Mouse (Mus musculus) right cerebral cortex, adult 2 months (tissue): ENCODE data around the gene Scly.
A peak's percentile ranks its signal among the peaks of the same experiment; 100 is the strongest.

ENCODE experiments used
- DNase-seq, 2 experiments: peaks; one replicate each; pipeline ENCODE4 v3.0.0; 2021 to 2022; ENCODE audit warnings: low spot score in 2 of 2

Scly gene

GRCm38 (mm10) chr1:91362113-91362512 lies 64.0 kb downstream of the Scly start:
- no peak for DNase-seq

GRCm38 (mm10) chr1:91364822-91365644 lies 66.9 kb downstream of the Scly start:
- no peak for DNase-seq

- DNase-seq = no peak
Observed at GRCm38 (mm10) chr1:91365816-91366214, 67.7 kb downstream of the Scly start.

- peak; percentile 32 to 39 for DNase-seq
Observed at GRCm38 (mm10) chr1:91366215-91367108, 68.3 kb downstream of the Scly start, which contains the start of gene Erfe. Erfe (plus strand) TSS chr1:91366430.

GRCm38 (mm10) chr1:91367295-91367694 lies 69.2 kb downstream of the Scly start:
- no peak for DNase-seq

- no peak for DNase-seq
Observed at GRCm38 (mm10) chr1:91369408-91369807, 71.3 kb downstream of the Scly start.

- DNase-seq = no peak
Observed at GRCm38 (mm10) chr1:91370055-91370454, 71.9 kb downstream of the Scly start.
